Mouse (Mus musculus): ENCODE measurements around the gene Tssc4. TPM values are rescaled to one million over a fixed set of nuclear protein-coding genes. Genes with fewer than 3 reads are reported as not detected.
A peak's percentile ranks its signal among the peaks of the same experiment; 100 is the strongest.

Tssc4 gene
- polyA plus RNA-seq, 2 experiments: 65.0 to 130 TPM

- 88% methylated on average over 6 of the region's 6 CpGs for WGBS
- H3K9ac ChIP-seq (ENCODE audit: low read depth, low read length, severe bottlenecking): no peak overlapping the region
- peaks cover 87% of the 10 kb centered on the region for H3K36me3 ChIP-seq (ENCODE audit: control insufficient read depth, insufficient read depth, low read length)
- DNase-seq (ENCODE audit: low spot score): no peak
- ATAC-seq (ENCODE audit: low FRiP score, low read depth): no peak
- H3K27me3 ChIP-seq (ENCODE audit: control insufficient read depth, insufficient read depth, low read length): no peaks in the 10 kb centered on the region
- H3K4me1 ChIP-seq (ENCODE audit: control insufficient read depth, insufficient read depth, low read length): peaks cover 8% of the 10 kb centered on the region
- no peak overlapping the region for H3K4me2 ChIP-seq (replicated peaks; ENCODE audit: low read depth, low read length, severe bottlenecking)
- no peak for TF ChIP-seq POLR2A (IDR thresholded peaks at IDR 0.05; ENCODE audit: borderline replicate concordance, extremely low read depth, insufficient read depth, insufficient read length)
- H3K9me3 ChIP-seq (ENCODE audit: control insufficient read depth, low read length): no peaks in the 10 kb centered on the region
- no peak overlapping the region for H3K4me3 ChIP-seq (replicated peaks; ENCODE audit: low read length)
- no peak overlapping the region for H3K27ac ChIP-seq (replicated peaks; ENCODE audit: low read depth, low read length)
These were observed 4.8 kb upstream of the Tssc4 start for GRCm38 (mm10) chr7:143064226-143064625.

DNA sequence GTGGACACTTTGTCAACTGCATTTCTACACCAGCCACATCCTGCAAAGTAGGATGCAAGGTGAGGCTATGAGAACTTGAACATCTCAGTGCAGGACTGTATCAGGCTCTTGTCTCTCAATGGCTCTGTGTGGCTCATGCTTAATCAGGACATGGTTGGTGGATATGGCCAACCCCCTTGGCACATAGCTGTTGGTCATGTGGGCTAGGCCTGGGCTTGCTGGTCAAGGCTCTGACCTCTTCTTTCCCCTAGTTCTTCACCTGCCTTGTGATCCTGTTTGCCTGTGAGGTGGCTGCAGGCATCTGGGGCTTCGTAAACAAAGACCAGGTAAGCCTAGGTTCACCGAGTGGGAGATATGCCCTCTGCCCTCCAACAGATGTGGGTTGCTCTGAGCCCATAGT is 3.4 kb upstream of the Tssc4 start:
- no peaks in the 10 kb centered on the region for H3K27me3 ChIP-seq (ENCODE audit: control insufficient read depth, insufficient read depth, low read length)
- no peaks in the 10 kb centered on the region for H3K9me3 ChIP-seq (ENCODE audit: control insufficient read depth, low read length)
- H3K4me2 ChIP-seq (replicated peaks; ENCODE audit: low read depth, low read length, severe bottlenecking): no peak overlapping the region
- peaks cover 11% of the 10 kb centered on the region for H3K4me1 ChIP-seq (ENCODE audit: control insufficient read depth, insufficient read depth, low read length)
- DNase-seq (ENCODE audit: low spot score) (no peak), ATAC-seq (ENCODE audit: low FRiP score, low read depth) (no peak)
- no peak for TF ChIP-seq POLR2A (IDR thresholded peaks at IDR 0.05; ENCODE audit: borderline replicate concordance, extremely low read depth, insufficient read depth, insufficient read length)
- no peak overlapping the region for H3K4me3 ChIP-seq (replicated peaks; ENCODE audit: low read length)
- H3K9ac ChIP-seq (ENCODE audit: low read depth, low read length, severe bottlenecking): no peak overlapping the region
- peaks cover 77% of the 10 kb centered on the region for H3K36me3 ChIP-seq (ENCODE audit: control insufficient read depth, insufficient read depth, low read length)
- H3K27ac ChIP-seq (replicated peaks; ENCODE audit: low read depth, low read length): no peak overlapping the region
- WGBS: 87% methylated on average over 2 of the region's 2 CpGs

DNA sequence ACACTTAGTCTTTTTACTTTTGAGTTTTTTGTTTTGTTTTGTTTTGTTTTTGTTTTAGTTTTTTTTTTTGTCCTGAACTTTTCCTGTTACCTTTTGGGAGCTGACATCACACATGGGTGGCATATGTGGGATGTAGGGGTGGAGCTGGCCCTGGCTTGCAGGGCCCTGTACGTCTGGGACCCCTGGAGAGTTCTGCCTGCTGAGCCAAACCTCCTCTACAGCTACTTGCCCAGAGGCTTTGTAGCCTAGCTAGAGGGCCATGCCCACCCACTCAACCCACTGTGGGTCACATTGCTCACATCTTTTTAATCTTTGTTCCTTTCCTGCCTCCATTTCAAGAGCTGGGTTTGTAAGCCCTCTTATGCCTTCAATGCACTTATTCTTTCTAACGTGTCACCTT is 1.6 kb upstream of the Tssc4 start:
- peaks cover 68% of the 10 kb centered on the region for H3K36me3 ChIP-seq (ENCODE audit: control insufficient read depth, insufficient read depth, low read length)
- peaks cover 12% of the 10 kb centered on the region for H3K4me1 ChIP-seq (ENCODE audit: control insufficient read depth, insufficient read depth, low read length)
- no peaks in the 10 kb centered on the region for H3K9me3 ChIP-seq (ENCODE audit: control insufficient read depth, low read length)
- H3K27ac ChIP-seq (replicated peaks; ENCODE audit: low read depth, low read length): 0 out of 2 replicates have a peak overlapping the region, but pooled peaks have one; percentile 95
- H3K4me3 ChIP-seq (replicated peaks; ENCODE audit: low read length): no peak overlapping the region
- DNase-seq (ENCODE audit: low spot score) (no peak), ATAC-seq (ENCODE audit: low FRiP score, low read depth) (no peak)
- no peak for TF ChIP-seq POLR2A (IDR thresholded peaks at IDR 0.05; ENCODE audit: borderline replicate concordance, extremely low read depth, insufficient read depth, insufficient read length)
- 66% methylated on average over 2 of the region's 2 CpGs for WGBS
- H3K4me2 ChIP-seq (replicated peaks; ENCODE audit: low read depth, low read length, severe bottlenecking): no peak overlapping the region
- H3K27me3 ChIP-seq (ENCODE audit: control insufficient read depth, insufficient read depth, low read length): no peaks in the 10 kb centered on the region
- no peak overlapping the region for H3K9ac ChIP-seq (ENCODE audit: low read depth, low read length, severe bottlenecking)

GRCm38 (mm10) chr7:143067897-143068296 is 1.2 kb upstream of the Tssc4 start:
- 77% methylated on average over 3 of the region's 3 CpGs for WGBS
- H3K4me1 ChIP-seq (ENCODE audit: control insufficient read depth, insufficient read depth, low read length): peaks cover 12% of the 10 kb centered on the region
- no peak overlapping the region for H3K4me3 ChIP-seq (replicated peaks; ENCODE audit: low read length)
- peak overlapping the region; percentile 59 for H3K4me2 ChIP-seq (replicated peaks; ENCODE audit: low read depth, low read length, severe bottlenecking)
- TF ChIP-seq POLR2A (IDR thresholded peaks at IDR 0.05; ENCODE audit: borderline replicate concordance, extremely low read depth, insufficient read depth, insufficient read length): no peak
- peaks cover 68% of the 10 kb centered on the region for H3K36me3 ChIP-seq (ENCODE audit: control insufficient read depth, insufficient read depth, low read length)
- ATAC-seq (ENCODE audit: low FRiP score, low read depth) (no peak), DNase-seq (ENCODE audit: low spot score) (no peak)
- no peaks in the 10 kb centered on the region for H3K9me3 ChIP-seq (ENCODE audit: control insufficient read depth, low read length)
- peak overlapping the region; percentile 95 for H3K27ac ChIP-seq (replicated peaks; ENCODE audit: low read depth, low read length)
- H3K9ac ChIP-seq (ENCODE audit: low read depth, low read length, severe bottlenecking): no peak overlapping the region
- H3K27me3 ChIP-seq (ENCODE audit: control insufficient read depth, insufficient read depth, low read length): no peaks in the 10 kb centered on the region

DNA sequence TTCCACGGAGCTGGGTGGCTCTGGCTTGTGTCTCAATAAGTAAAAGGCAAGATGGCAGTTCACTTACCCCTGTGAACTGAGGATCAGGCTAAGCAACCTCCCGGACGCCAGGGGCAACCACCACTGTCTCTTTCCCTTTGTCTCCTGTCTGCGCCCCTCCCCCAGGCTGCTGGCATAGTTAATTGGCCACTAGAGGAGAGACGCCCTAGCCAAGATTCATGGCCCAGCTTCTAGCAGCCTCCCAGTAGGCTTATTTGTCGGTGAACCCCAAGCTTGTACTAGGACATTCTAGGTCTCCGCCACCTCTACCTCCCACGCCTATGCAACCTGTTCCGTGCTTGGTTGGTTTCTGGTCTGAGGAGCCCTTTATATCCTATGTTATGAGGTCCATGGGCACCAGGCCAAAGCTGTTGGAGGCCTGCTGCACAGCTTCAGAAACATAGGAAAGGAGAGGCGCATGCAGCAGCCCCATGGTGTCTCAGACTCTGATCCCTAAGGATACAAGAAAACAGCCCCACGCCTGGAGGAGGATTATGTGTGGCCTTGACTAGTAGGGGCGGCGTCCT is 650 bp upstream of the Tssc4 start:
- no peaks in the 10 kb centered on the region for H3K9me3 ChIP-seq (ENCODE audit: control insufficient read depth, low read length)
- no peak for TF ChIP-seq POLR2A (IDR thresholded peaks at IDR 0.05; ENCODE audit: borderline replicate concordance, extremely low read depth, insufficient read depth, insufficient read length)
- H3K4me1 ChIP-seq (ENCODE audit: control insufficient read depth, insufficient read depth, low read length): peaks cover 12% of the 10 kb centered on the region
- peak overlapping the region; percentile 69 for H3K4me3 ChIP-seq (replicated peaks; ENCODE audit: low read length)
- H3K4me2 ChIP-seq (replicated peaks; ENCODE audit: low read depth, low read length, severe bottlenecking): peak overlapping the region; percentile 59
- ATAC-seq (ENCODE audit: low FRiP score, low read depth) (no peak), DNase-seq (ENCODE audit: low spot score) (no peak)
- WGBS: 43% methylated on average over 13 of the region's 13 CpGs
- H3K27me3 ChIP-seq (ENCODE audit: control insufficient read depth, insufficient read depth, low read length): no peaks in the 10 kb centered on the region
- peaks cover 65% of the 10 kb centered on the region for H3K36me3 ChIP-seq (ENCODE audit: control insufficient read depth, insufficient read depth, low read length)
- peak overlapping the region; percentile 49 for H3K9ac ChIP-seq (ENCODE audit: low read depth, low read length, severe bottlenecking)
- H3K27ac ChIP-seq (replicated peaks; ENCODE audit: low read depth, low read length): peak overlapping the region; percentile 95

Data from limb, embryonic 14.5 days (tissue).